Mouse (Mus musculus) forebrain, embryonic 11.5 days (tissue): ENCODE data around the gene Robo2. TPM values are rescaled to one million over a fixed set of nuclear protein-coding genes. Genes with fewer than 3 reads are reported as not detected.

Experiments used
- ATAC-seq: fragments of 200-750 bp; cut with Nextera tagmentation; replicated peaks from 2 replicates; pipeline ENCODE4 v1.8.0; 2017; ENCODE audit warnings: moderate TSS enrichment; ENCODE audit not compliant: low FRiP score
- DNase-seq: peaks from one replicate; pipeline ENCODE4 v3.0.0-alpha.2; 2017; ENCODE audit warnings: low spot score
- H3K27ac ChIP-seq: fragments of 300-500 bp; sonication (generic); 2 replicates; pipeline ENCODE4 v1.5.1; 2014; ENCODE audit warnings: low read depth, low read length
- H3K27me3 ChIP-seq: fragments of 300-500 bp; sonication (generic); 2 replicates; pipeline ENCODE4 v1.6.1; 2014; ENCODE audit warnings: mild to moderate bottlenecking, low read length, mixed read lengths; ENCODE audit not compliant: control insufficient read depth, insufficient read depth
- H3K36me3 ChIP-seq: fragments of 300-500 bp; sonication (generic); 2 replicates; pipeline ENCODE4 v1.6.1; 2014; ENCODE audit warnings: mild to moderate bottlenecking, low read length, moderate library complexity, mixed read lengths; ENCODE audit not compliant: control insufficient read depth, insufficient read depth
- H3K4me1 ChIP-seq: fragments of 300-500 bp; sonication (generic); replicated peaks from 2 replicates; pipeline ENCODE4 v1.6.1; 2014; ENCODE audit warnings: low read length, mixed read lengths; ENCODE audit not compliant: control insufficient read depth, insufficient read depth
- H3K4me2 ChIP-seq: fragments of 300-500 bp; sonication (generic); 2 replicates; pipeline ENCODE4 v1.6.1; 2014; ENCODE audit warnings: low read depth, mild to moderate bottlenecking, low read length, moderate library complexity, mixed read lengths; ENCODE audit not compliant: severe bottlenecking
- H3K4me3 ChIP-seq: fragments of 300-500 bp; sonication (generic); 2 replicates; pipeline ENCODE4 v1.5.1; 2014; ENCODE audit warnings: low read depth, low read length
- H3K9ac ChIP-seq: fragments of 300-500 bp; sonication (generic); 2 replicates; pipeline ENCODE4 v1.6.1; 2014; ENCODE audit warnings: low read length
- H3K9me3 ChIP-seq: fragments of 300-500 bp; sonication (generic); 2 replicates; pipeline ENCODE4 v1.6.1; 2016; ENCODE audit warnings: low read length, mixed read lengths; ENCODE audit not compliant: control insufficient read depth
- WGBS: fragments of 180-500 bp; shearing (Covaris S2); extraction: QIAGEN DNeasy Blood & Tissue Kit; methylation state at CpG from one replicate; pipeline ENCODE4 v1.1.7; 2014; 5-methylcytosine and 5-hydroxymethylcytosine counted together
- polyA plus RNA-seq: library from polyadenylated mRNA; unstranded; fragments of >200 nt; fragmentation: Nextera tagmentation; extraction: Ambion mirVana; gene quantifications from 2 replicates; pipeline ENCODE4 v1.2.1, GENCODE M21; 2014

Gene Robo2
- polyA plus RNA-seq, 1 experiment from 2014 or later = 33.7 TPM

DNA sequence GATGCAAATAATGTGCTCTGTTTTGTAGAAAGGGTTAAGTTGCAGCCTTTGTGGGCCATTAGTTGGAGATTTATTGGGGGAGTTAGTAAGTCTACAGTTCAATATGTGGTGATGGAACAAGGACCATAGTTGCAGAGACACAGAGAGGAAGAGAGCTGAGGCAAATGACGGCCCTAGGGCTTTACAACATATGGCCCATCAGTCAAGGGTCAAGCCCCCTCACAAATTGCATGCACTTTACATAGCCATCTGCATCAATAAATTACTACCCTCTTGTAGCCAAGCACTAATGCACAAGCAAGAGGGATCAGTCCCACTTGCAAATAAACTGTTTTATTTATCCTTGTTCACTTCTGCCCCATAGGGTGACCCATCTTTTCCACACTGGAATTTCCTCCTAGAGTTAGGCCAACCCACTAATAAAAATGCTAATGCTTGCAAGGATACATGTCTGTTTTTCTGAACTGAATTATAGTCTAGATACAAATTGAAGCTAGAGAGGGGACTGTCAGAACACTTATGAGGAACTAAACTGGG, 194.7 kb downstream of the Robo2 start:
- no peaks in the 10 kb centered on the region for H3K4me1 ChIP-seq
- H3K4me2 ChIP-seq = no peak overlapping the region
- no peaks in the 10 kb centered on the region for H3K27me3 ChIP-seq
- 65% methylated on average over 1 of the region's 1 CpGs for WGBS
- no peak overlapping the region for H3K9ac ChIP-seq
- no peaks in the 10 kb centered on the region for H3K9me3 ChIP-seq
- ATAC-seq (no peak), DNase-seq (no peak)
- H3K4me3 ChIP-seq = no peak overlapping the region
- no peak overlapping the region for H3K27ac ChIP-seq
- H3K36me3 ChIP-seq = no peaks in the 10 kb centered on the region

DNA sequence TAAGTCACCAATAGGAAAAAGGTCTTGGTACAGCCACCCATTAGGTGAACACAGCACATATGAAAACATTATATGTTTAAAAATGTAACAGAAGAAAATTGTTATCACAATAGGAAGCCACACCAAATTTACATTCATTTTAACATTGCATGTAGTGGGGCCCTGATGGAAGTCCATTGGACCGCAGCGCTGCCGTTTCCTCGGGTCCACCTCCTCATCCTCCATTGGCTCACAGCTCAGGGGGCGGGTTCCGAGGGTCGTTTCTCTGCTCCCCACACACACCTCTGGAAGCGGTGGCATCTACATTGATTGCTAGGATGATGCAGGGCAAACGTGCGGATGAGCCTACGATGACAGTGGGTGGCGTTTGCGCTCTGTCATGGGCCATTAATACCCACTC, 195.8 kb downstream of the Robo2 start:
- WGBS = 93% methylated on average over 13 of the region's 13 CpGs
- no peak overlapping the region for H3K4me3 ChIP-seq
- no peak for DNase-seq

DNA sequence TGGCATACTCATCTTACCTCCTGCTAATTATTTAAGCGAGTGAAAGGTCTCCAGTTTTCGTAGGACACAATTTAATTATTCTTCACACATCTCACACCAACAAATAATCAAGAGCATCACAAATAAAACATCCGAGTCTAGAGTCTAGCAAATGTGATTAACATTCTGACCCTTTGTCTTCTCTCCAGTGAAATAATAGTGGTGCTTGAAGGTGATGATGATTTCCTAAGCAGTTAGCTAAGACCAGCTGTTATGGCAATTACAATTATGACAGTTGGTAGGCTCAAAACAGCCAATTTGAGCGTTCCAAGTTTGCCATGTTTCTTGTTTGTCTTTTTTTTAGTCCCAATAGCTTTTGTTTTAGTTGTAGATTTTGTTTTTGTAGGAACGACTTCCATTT, 210.9 kb downstream of the Robo2 start:
- Histone ChIP-seq H3K9ac (no peak overlapping the region), H3K27ac (no peak overlapping the region), H3K27me3 (no peaks in the 10 kb centered on the region), H3K4me1 (no peaks in the 10 kb centered on the region), H3K4me3 (no peak overlapping the region), H3K9me3 (no peaks in the 10 kb centered on the region), H3K4me2 (no peak overlapping the region), H3K36me3 (no peaks in the 10 kb centered on the region)
- no peak for DNase-seq
- 60% methylated on average over 5 of the region's 5 CpGs for WGBS
- ATAC-seq = peak; percentile 63; the same call in 1 of the 2 replicates

More for the DNA sequence above, 195.8 kb downstream of the Robo2 start:
- H3K9me3 ChIP-seq = no peaks in the 10 kb centered on the region
- no peak overlapping the region for H3K27ac ChIP-seq
- H3K4me2 ChIP-seq = no peak overlapping the region
- H3K9ac ChIP-seq = no peak overlapping the region
- no peaks in the 10 kb centered on the region for H3K36me3 ChIP-seq
- H3K4me1 ChIP-seq = no peaks in the 10 kb centered on the region
- H3K27me3 ChIP-seq = no peaks in the 10 kb centered on the region
- no peak for ATAC-seq

DNA sequence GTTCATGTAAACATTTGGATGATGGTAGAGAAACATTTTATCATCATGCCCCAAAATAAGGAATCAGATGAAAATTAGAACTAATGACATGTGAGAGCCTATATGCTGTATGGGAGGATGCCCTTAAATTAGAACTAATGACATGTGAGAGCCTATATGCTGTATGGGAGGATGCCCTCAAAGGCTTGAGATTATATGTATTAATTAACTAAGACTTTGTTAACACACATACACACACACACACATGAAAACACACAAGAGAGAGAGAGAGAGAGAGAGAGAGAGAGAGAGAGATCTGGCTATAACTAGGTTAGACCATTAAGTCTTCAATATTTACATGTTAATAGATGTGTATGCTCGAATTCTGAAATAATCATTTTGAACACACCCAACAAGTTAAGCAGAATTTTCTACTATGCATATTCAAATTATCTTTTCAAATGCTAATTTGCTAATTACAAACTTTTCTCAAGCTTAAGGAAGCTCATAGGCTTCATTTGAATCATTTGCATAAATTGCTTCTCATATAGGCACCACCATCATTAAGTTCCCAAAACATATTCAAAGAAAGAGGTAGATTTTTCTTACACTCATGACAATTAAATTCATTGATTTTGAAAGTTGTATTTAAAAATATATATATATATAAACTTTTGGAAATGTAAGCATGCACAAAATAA, 211.5 kb downstream of the Robo2 start:
- H3K36me3 ChIP-seq = no peaks in the 10 kb centered on the region
- no peaks in the 10 kb centered on the region for H3K9me3 ChIP-seq
- H3K4me1 ChIP-seq = no peaks in the 10 kb centered on the region
- no peak overlapping the region for H3K27ac ChIP-seq
- no peaks in the 10 kb centered on the region for H3K27me3 ChIP-seq
- H3K4me3 ChIP-seq = no peak overlapping the region
- peak; percentile 71; the same call in 1 of the 2 replicates for ATAC-seq
- WGBS = 57% methylated on average over 1 of the region's 1 CpGs
- H3K4me2 ChIP-seq = no peak overlapping the region
- no peak for DNase-seq
- H3K9ac ChIP-seq = no peak overlapping the region

DNA sequence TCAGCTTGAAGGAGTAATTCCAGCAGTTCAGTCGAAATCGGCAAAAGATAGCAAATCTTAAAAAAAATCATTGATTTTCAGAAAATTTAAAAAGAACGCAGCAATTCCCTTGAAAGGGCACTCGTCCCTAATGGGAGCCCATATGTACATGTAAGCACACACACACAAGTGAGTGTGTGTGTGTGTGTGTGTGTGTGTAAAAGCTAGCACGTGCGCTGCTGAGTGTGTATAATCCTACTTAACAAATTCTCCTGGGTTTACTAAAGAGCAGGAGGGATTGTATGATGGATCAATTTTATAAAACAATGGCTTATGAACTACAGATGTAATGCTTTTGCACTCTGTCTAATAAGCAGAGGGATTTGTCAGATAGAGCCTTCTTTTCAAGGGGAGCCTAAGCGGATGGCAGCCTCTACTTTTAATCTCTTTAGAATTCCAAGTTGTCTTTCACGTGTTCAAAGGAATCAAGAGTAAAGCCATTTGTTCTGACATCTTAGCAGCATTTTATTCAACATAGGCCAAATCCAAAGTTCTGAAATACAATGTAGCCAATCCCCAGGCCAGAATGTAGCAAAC, 218.6 kb downstream of the Robo2 start:
- H3K4me1 ChIP-seq = no peaks in the 10 kb centered on the region; the same call in 1 of the 2 replicates
- no peak overlapping the region for H3K27ac ChIP-seq
- no peak overlapping the region for H3K4me2 ChIP-seq
- no peak overlapping the region for H3K4me3 ChIP-seq
- H3K27me3 ChIP-seq = no peaks in the 10 kb centered on the region
- no peak overlapping the region for H3K9ac ChIP-seq
- DNase-seq = no peak
- 47% methylated on average over 8 of the region's 8 CpGs for WGBS
- no peaks in the 10 kb centered on the region for H3K9me3 ChIP-seq
- ATAC-seq = peak; percentile 44; the same call in 1 of the 2 replicates
- H3K36me3 ChIP-seq = no peaks in the 10 kb centered on the region

DNA sequence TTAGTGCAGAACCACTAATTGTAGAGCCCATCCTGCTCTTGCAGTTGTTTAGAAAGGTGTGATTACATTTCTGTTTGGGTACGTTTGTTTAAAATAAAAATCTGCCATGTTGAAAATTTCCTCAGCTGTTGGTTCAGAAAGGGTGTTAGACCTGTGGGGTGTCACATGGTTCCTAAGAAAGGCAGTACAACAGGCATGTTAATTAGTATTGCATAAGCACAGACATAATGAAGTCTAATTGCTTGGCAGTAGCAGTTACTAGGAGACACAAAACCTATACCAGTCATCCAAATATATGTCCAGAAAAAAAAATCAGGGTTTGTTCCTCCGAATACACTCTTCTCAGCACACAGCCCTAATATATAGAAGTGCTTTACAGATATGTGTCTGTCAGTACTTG, 220.0 kb downstream of the Robo2 start:
- Histone ChIP-seq H3K9me3 (no peaks in the 10 kb centered on the region), H3K4me3 (no peak overlapping the region), H3K9ac (no peak overlapping the region), H3K27ac (no peak overlapping the region), H3K4me2 (no peak overlapping the region), H3K27me3 (no peaks in the 10 kb centered on the region), H3K36me3 (no peaks in the 10 kb centered on the region), H3K4me1 (no peaks in the 10 kb centered on the region; the same call in 1 of the 2 replicates)
- ATAC-seq = peak; percentile 82
- no peak for DNase-seq
- 67% methylated on average over 2 of the region's 2 CpGs for WGBS

DNA sequence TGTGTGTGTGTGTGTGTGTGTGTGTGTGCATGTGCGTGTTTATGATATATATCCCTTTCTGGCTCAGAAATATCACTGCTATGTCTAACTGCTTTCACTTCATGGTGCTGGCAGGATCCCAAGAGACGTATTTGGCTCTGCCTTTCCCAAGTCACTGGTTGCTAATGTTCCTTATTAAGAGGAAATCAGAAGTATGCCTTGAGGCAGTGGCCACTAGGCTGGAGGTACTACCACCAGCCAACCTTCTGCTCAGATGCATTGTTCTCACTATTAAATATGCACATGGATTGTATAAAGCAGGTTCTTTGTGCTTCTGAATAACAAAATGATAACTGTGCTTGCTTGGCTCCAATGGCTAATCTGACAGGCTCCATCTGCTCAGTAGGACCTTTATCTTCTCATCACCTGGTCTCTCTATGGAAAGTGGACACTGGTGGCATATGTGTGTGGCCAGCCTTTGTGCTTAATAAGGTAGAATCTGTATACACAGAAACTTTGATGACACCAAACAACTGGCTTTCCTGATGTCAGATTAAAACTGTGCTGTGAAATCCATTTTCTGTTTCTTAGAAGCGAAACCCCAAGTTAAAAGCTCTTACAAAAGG, 229.0 kb downstream of the Robo2 start:
- H3K27ac ChIP-seq = no peak overlapping the region
- DNase-seq (no peak), ATAC-seq (no peak)
- no peaks in the 10 kb centered on the region for H3K9me3 ChIP-seq
- H3K9ac ChIP-seq = no peak overlapping the region
- no peaks in the 10 kb centered on the region for H3K4me1 ChIP-seq
- no peak overlapping the region for H3K4me3 ChIP-seq
- no peaks in the 10 kb centered on the region for H3K27me3 ChIP-seq
- no peaks in the 10 kb centered on the region for H3K36me3 ChIP-seq
- no peak overlapping the region for H3K4me2 ChIP-seq
- WGBS = 72% methylated on average over 3 of the region's 3 CpGs

DNA sequence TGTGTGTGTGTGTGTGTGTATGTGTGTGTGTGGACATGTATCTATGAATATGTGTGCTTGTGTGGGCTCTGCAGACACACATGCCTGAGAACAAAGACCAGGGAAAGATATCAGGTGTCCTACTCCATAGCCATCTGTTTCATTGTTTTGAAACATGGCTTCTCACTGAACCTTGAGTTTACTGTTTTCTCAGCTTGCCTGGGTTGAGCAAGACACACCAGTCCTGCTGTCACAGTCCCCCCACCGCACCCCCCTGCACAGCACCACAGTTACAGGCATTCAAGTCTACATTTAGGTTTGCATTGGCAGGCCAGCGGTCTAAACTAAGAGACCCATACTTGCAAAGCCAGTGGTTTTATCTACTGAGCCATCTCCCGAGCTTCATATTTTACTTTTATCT, 239.0 kb downstream of the Robo2 start:
- WGBS = 79% methylated on average over 3 of the region's 3 CpGs
- Histone ChIP-seq H3K4me2 (no peak overlapping the region), H3K4me1 (no peaks in the 10 kb centered on the region), H3K27me3 (no peaks in the 10 kb centered on the region), H3K4me3 (no peak overlapping the region), H3K9me3 (no peaks in the 10 kb centered on the region), H3K27ac (no peak overlapping the region), H3K36me3 (no peaks in the 10 kb centered on the region), H3K9ac (no peak overlapping the region)
- no peak for ATAC-seq
- DNase-seq = no peak
